Mouse (Mus musculus): ENCODE measurements at regions not wholly inside any gene's neighbourhood (a gene's known extent, or its start where the extent isn't known, plus 50 kb on each side); places are given as distances from the start of the nearest gene placed in this dataset.

- DNase-seq = no peak
These were observed 1154.5 kb upstream of the Lrrtm3 start for GRCm38 (mm10) chr10:65244527-65244926.

GRCm38 (mm10) chr10:65224130-65224529 is 1134.1 kb upstream of the Lrrtm3 start:
- DNase-seq = no peak

GRCm38 (mm10) chr10:65221181-65221580 is 1131.1 kb upstream of the Lrrtm3 start:
- no peak for DNase-seq

- DNase-seq = no peak
These were observed 1129.2 kb upstream of the Lrrtm3 start for GRCm38 (mm10) chr10:65219251-65219650.

- no peak for DNase-seq
These were observed 1126.1 kb upstream of the Lrrtm3 start for GRCm38 (mm10) chr10:65216226-65216625.

GRCm38 (mm10) chr10:65215206-65215605 is 1125.1 kb upstream of the Lrrtm3 start:
- no peak for DNase-seq

GRCm38 (mm10) chr10:65183659-65184058 is 1093.6 kb upstream of the Lrrtm3 start:
- DNase-seq = no peak

GRCm38 (mm10) chr10:65182597-65182996 is 1092.5 kb upstream of the Lrrtm3 start:
- DNase-seq = no peak

- DNase-seq = peak; percentile 7
These were observed 1089.0 kb upstream of the Lrrtm3 start for GRCm38 (mm10) chr10:65179101-65179500.

- no peak for DNase-seq
These were observed 1064.1 kb upstream of the Lrrtm3 start for GRCm38 (mm10) chr10:65154131-65154530.

GRCm38 (mm10) chr10:65124940-65125610 is 1035.0 kb upstream of the Lrrtm3 start:
- no peak for DNase-seq

- DNase-seq = no peak
These were observed 1028.1 kb upstream of the Lrrtm3 start for GRCm38 (mm10) chr10:65118212-65118611.

GRCm38 (mm10) chr10:65114586-65114985 is 1024.5 kb upstream of the Lrrtm3 start:
- no peak for DNase-seq

GRCm38 (mm10) chr10:65110729-65111128 is 1020.7 kb upstream of the Lrrtm3 start:
- peak; percentile 9 for DNase-seq

- DNase-seq = no peak
These were observed 1017.3 kb upstream of the Lrrtm3 start for GRCm38 (mm10) chr10:65107413-65107812.

- DNase-seq = no peak
These were observed 994.4 kb upstream of the Lrrtm3 start for GRCm38 (mm10) chr10:65084446-65084845.

GRCm38 (mm10) chr10:65081638-65082037 is 991.6 kb upstream of the Lrrtm3 start:
- no peak for DNase-seq

- DNase-seq = no peak
These were observed 968.0 kb upstream of the Lrrtm3 start for GRCm38 (mm10) chr10:65058086-65058485.

Measured in cerebellum, adult 8-10 months (tissue).